Mouse (Mus musculus) CD4-positive, CD25-positive, alpha-beta regulatory T cell (primary cell): ENCODE results near the gene Adam21. TPM values are rescaled to one million over a fixed set of nuclear protein-coding genes. Genes with fewer than 3 reads are reported as not detected.

Experiments
- polyA plus RNA-seq: library from polyadenylated mRNA; unstranded; fragments of 100-300 nt; shearing (Covaris generic); gene quantifications from one replicate; pipeline ENCODE4 v1.2.1, GENCODE M21; 2017

Adam21 gene
- polyA plus RNA-seq: 0.20 TPM

GRCm38 (mm10) chr12:81568374-81568773 lies at the start of gene Adam21:
TSS of gene Adam21 (minus strand) at chr12:81568474.

GRCm38 (mm10) chr12:81594902-81595671 lies 26.8 kb upstream of the Adam21 start, which contains the start of gene Med6:
TSS of gene Med6 (minus strand) at chr12:81595008.

GRCm38 (mm10) chr12:81532316-81533028 lies 35.8 kb downstream of the Adam21 start, which contains the start of the genes Gm20498 and Synj2bp:
TSS of gene Gm20498 (minus strand) at chr12:81532905.
TSS of gene Synj2bp (minus strand) at chr12:81532911.

Other genes with a start within 250 kb of the Adam21 start
- gene Slc8a3, start 235.3 kb downstream of the Adam21 start, polyA plus RNA-seq: not detected
- gene Gm4787, start 189.0 kb downstream of the Adam21 start, polyA plus RNA-seq: 0.62 TPM
- 0.63 TPM for gene Adam4, start 146.5 kb downstream of the Adam21 start, polyA plus RNA-seq
- 161 TPM for gene Cox16, start 83.3 kb downstream of the Adam21 start, polyA plus RNA-seq
- gene Gm20498, start 35.6 kb downstream of the Adam21 start, polyA plus RNA-seq: 12.1 TPM
- gene Synj2bp, start 35.6 kb downstream of the Adam21 start, polyA plus RNA-seq: 49.9 TPM
- gene Med6, start 26.5 kb upstream of the Adam21 start, polyA plus RNA-seq: 26.2 TPM
- 0.05 TPM for gene Ttc9, start 62.8 kb upstream of the Adam21 start, polyA plus RNA-seq
- 1.4 TPM for gene Map3k9, start 212.7 kb upstream of the Adam21 start, polyA plus RNA-seq